Mouse (Mus musculus): ENCODE measurements at regions not wholly inside any gene's neighbourhood (a gene's known extent, or its start where the extent isn't known, plus 50 kb on each side); places are given as distances from the start of the nearest gene placed in this dataset.
A peak's percentile ranks its signal among the peaks of the same experiment; 100 is the strongest.

- Histone ChIP-seq H3K9me3 (replicated peaks) (peaks cover 16% of the 10 kb centered on the region), H3K27me3 (ENCODE audit: insufficient read depth, low read length) (no peaks in the 10 kb centered on the region), H3K4me1 (ENCODE audit: insufficient read depth, low read depth, low read length) (peaks cover 66% of the 10 kb centered on the region), H3K4me3 (ENCODE audit: low read depth, low read length) (peak overlapping the region; percentile 50; the same call in 1 of the 2 replicates), H3K36me3 (replicated peaks) (no peaks in the 10 kb centered on the region)
- peak; percentile 78 for ATAC-seq (ENCODE audit: extremely low read depth, insufficient number of reproducible peaks, low FRiP score, poor library complexity, severe bottlenecking)
- DNase-seq (ENCODE audit: low spot score), result peak; percentile 65
- peak; percentile 45; the same call in 1 of the 2 replicates for TF ChIP-seq TAL1 (conservative IDR thresholded peaks at IDR 0.05; ENCODE audit: low read depth, low read length)
- TF ChIP-seq GATA1 (IDR thresholded peaks at IDR 0.05; ENCODE audit: borderline replicate concordance, low read length), result no peak
- no peak for TF ChIP-seq POLR2AphosphoS5 (IDR thresholded peaks at IDR 0.05; ENCODE audit: insufficient replicate concordance, low read depth, low read length)
Measured at GRCm38 (mm10) chr5:118494649-118495477, 65.6 kb upstream of the Med13l start.

GRCm38 (mm10) chr5:118495478-118495760 is 65.1 kb upstream of the Med13l start:
- H3K9me3 ChIP-seq (replicated peaks), result peaks cover 16% of the 10 kb centered on the region
- peaks cover 72% of the 10 kb centered on the region for H3K4me1 ChIP-seq (ENCODE audit: insufficient read depth, low read depth, low read length)
- TF ChIP-seq GATA2 (IDR thresholded peaks at IDR 0.05; ENCODE audit: borderline replicate concordance, low read depth, low read length) (no peak), TAL1 (conservative IDR thresholded peaks at IDR 0.05; ENCODE audit: low read depth, low read length) (no peak), GATA1 (IDR thresholded peaks at IDR 0.05; ENCODE audit: borderline replicate concordance, low read length) (no peak), POLR2AphosphoS5 (IDR thresholded peaks at IDR 0.05; ENCODE audit: insufficient replicate concordance, low read depth, low read length) (no peak)
- no peaks in the 10 kb centered on the region for H3K36me3 ChIP-seq (replicated peaks)
- no peak for DNase-seq (ENCODE audit: low spot score)
- ATAC-seq (ENCODE audit: extremely low read depth, insufficient number of reproducible peaks, low FRiP score, poor library complexity, severe bottlenecking), result no peak
- H3K27me3 ChIP-seq (ENCODE audit: insufficient read depth, low read length), result no peaks in the 10 kb centered on the region
- H3K4me3 ChIP-seq (ENCODE audit: low read depth, low read length), result peak overlapping the region; percentile 50; the same call in 1 of the 2 replicates

- Histone ChIP-seq H3K4me3 (ENCODE audit: low read depth, low read length) (no peak overlapping the region), H3K4me1 (ENCODE audit: insufficient read depth, low read depth, low read length) (peaks cover 41% of the 10 kb centered on the region), H3K9me3 (replicated peaks) (no peaks in the 10 kb centered on the region), H3K36me3 (replicated peaks) (no peaks in the 10 kb centered on the region), H3K27me3 (ENCODE audit: insufficient read depth, low read length) (peaks cover 8% of the 10 kb centered on the region; the same call in 1 of the 2 replicates)
- DNase-seq (ENCODE audit: low spot score), result no peak
- no peak for ATAC-seq (ENCODE audit: extremely low read depth, insufficient number of reproducible peaks, low FRiP score, poor library complexity, severe bottlenecking)
- TF ChIP-seq TAL1 (conservative IDR thresholded peaks at IDR 0.05; ENCODE audit: low read depth, low read length), result no peak
- no peak for TF ChIP-seq GATA1 (IDR thresholded peaks at IDR 0.05; ENCODE audit: borderline replicate concordance, low read length)
- TF ChIP-seq CTCF (IDR thresholded peaks at IDR 0.05; ENCODE audit: low read depth, low read length), result no peak
- TF ChIP-seq GATA2 (IDR thresholded peaks at IDR 0.05; ENCODE audit: borderline replicate concordance, low read depth, low read length), result no peak
Measured at GRCm38 (mm10) chr5:118501624-118502023, 58.9 kb upstream of the Med13l start.

- Histone ChIP-seq H3K4me1 (ENCODE audit: insufficient read depth, low read depth, low read length) (peaks cover 28% of the 10 kb centered on the region), H3K36me3 (replicated peaks) (no peaks in the 10 kb centered on the region), H3K4me3 (ENCODE audit: low read depth, low read length) (no peak overlapping the region), H3K27me3 (ENCODE audit: insufficient read depth, low read length) (peaks cover 10% of the 10 kb centered on the region), H3K9me3 (replicated peaks) (no peaks in the 10 kb centered on the region)
- DNase-seq (ENCODE audit: low spot score), result no peak
- no peak for ATAC-seq (ENCODE audit: extremely low read depth, insufficient number of reproducible peaks, low FRiP score, poor library complexity, severe bottlenecking)
- no peak for TF ChIP-seq TAL1 (conservative IDR thresholded peaks at IDR 0.05; ENCODE audit: low read depth, low read length)
- no peak for TF ChIP-seq GATA1 (IDR thresholded peaks at IDR 0.05; ENCODE audit: borderline replicate concordance, low read length)
- no peak for TF ChIP-seq CTCF (IDR thresholded peaks at IDR 0.05; ENCODE audit: low read depth, low read length)
- TF ChIP-seq POLR2AphosphoS5 (IDR thresholded peaks at IDR 0.05; ENCODE audit: insufficient replicate concordance, low read depth, low read length), result no peak
- no peak for TF ChIP-seq GATA2 (IDR thresholded peaks at IDR 0.05; ENCODE audit: borderline replicate concordance, low read depth, low read length)
Measured at GRCm38 (mm10) chr5:118502991-118503390, 57.5 kb upstream of the Med13l start.

- Histone ChIP-seq H3K9me3 (replicated peaks) (no peaks in the 10 kb centered on the region), H3K27me3 (ENCODE audit: insufficient read depth, low read length) (peaks cover 15% of the 10 kb centered on the region), H3K36me3 (replicated peaks) (no peaks in the 10 kb centered on the region), H3K4me3 (ENCODE audit: low read depth, low read length) (no peak overlapping the region), H3K4me1 (ENCODE audit: insufficient read depth, low read depth, low read length) (peaks cover 23% of the 10 kb centered on the region)
- TF ChIP-seq CTCF (IDR thresholded peaks at IDR 0.05; ENCODE audit: low read depth, low read length) (no peak), GATA2 (IDR thresholded peaks at IDR 0.05; ENCODE audit: borderline replicate concordance, low read depth, low read length) (no peak), GATA1 (IDR thresholded peaks at IDR 0.05; ENCODE audit: borderline replicate concordance, low read length) (no peak), POLR2AphosphoS5 (IDR thresholded peaks at IDR 0.05; ENCODE audit: insufficient replicate concordance, low read depth, low read length) (no peak), TAL1 (conservative IDR thresholded peaks at IDR 0.05; ENCODE audit: low read depth, low read length) (no peak)
- ATAC-seq (ENCODE audit: extremely low read depth, insufficient number of reproducible peaks, low FRiP score, poor library complexity, severe bottlenecking) (no peak), DNase-seq (ENCODE audit: low spot score) (no peak)
Measured at GRCm38 (mm10) chr5:118504170-118504569, 56.3 kb upstream of the Med13l start.

- TF ChIP-seq TAL1 (conservative IDR thresholded peaks at IDR 0.05; ENCODE audit: low read depth, low read length), result no peak
- TF ChIP-seq GATA1 (IDR thresholded peaks at IDR 0.05; ENCODE audit: borderline replicate concordance, low read length), result no peak
- no peak overlapping the region for H3K4me3 ChIP-seq (ENCODE audit: low read depth, low read length)
- peaks cover 22% of the 10 kb centered on the region for H3K27me3 ChIP-seq (ENCODE audit: insufficient read depth, low read length)
- no peaks in the 10 kb centered on the region for H3K9me3 ChIP-seq (replicated peaks)
- DNase-seq (ENCODE audit: low spot score) (no peak), ATAC-seq (ENCODE audit: extremely low read depth, insufficient number of reproducible peaks, low FRiP score, poor library complexity, severe bottlenecking) (no peak)
- H3K4me1 ChIP-seq (ENCODE audit: insufficient read depth, low read depth, low read length), result peaks cover 23% of the 10 kb centered on the region
- no peaks in the 10 kb centered on the region for H3K36me3 ChIP-seq (replicated peaks)
Measured at GRCm38 (mm10) chr5:118504926-118505325, 55.6 kb upstream of the Med13l start.

Data from G1E (cell line).